Mouse (Mus musculus): ENCODE data around the gene Lgr6.

DNA sequence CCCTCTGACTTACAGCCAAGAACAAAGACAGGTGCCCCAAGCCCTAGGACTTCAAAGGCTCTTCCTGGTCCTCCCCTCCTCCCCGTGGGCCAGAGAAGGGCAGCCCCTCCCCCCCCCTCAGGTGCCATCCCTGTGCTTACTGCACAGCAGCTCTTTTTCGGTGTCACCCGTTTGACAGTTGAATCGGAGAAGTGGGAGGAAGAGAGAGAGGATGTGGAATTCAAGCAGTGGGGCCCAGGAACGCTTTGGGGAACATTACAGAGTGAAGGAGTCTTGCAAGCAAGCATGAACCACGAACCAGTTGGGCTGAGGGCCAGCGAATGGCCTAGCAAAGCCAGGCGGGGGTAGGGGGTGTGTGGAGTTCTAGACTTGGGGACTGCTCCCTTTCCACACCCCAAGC is 26.5 kb upstream of the Lgr6 start:
- TF ChIP-seq EP300 (IDR thresholded peaks at IDR 0.05; ENCODE audit: low read depth) (no peak), CTCF (IDR thresholded peaks at IDR 0.05; ENCODE audit: low read depth) (no peak)

Measured in heart, postnatal 0 days (tissue).